Mouse (Mus musculus): ENCODE results near the gene Olfr322. TPM values are rescaled to one million over a fixed set of nuclear protein-coding genes. Genes with fewer than 3 reads are reported as not detected.

Gene Olfr322
- polyA plus RNA-seq, 1 experiment: not detected

DNA sequence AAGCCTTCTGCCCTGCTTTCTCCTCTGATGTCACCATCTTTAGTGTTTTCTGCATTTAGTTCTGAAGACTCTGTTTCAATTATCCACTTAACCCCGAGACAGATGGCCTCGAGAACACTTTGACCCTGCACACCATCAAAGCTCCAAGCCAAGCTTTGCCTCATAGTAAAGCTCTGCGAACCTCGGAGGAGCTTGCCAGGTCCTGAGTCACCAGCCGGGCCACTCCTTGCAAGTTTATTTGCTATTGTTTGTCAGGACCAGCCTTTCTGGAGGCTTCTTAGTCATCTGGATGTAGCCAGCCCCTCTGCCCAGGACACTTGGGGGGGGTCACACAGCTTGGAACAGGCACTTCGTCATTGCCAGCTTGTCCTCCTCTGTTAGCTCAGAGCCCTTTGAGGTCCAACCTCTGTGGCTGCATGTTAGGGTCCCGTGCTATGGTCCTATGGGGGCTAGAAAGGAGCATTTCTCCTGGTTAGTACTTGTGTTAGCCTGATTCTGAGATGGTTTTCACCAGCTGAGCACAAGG is 20.3 kb upstream of the Olfr322 start:
- Histone ChIP-seq H3K4me3 (replicated peaks) (peak overlapping the region; percentile 8), H3K9me3 (no peaks in the 10 kb centered on the region), H3K27me3 (replicated peaks) (no peaks in the 10 kb centered on the region), H3K4me1 (peaks cover 82% of the 10 kb centered on the region), H3K36me3 (replicated peaks; ENCODE audit: low read length) (peaks cover 6% of the 10 kb centered on the region)
- TF ChIP-seq GATA1 (IDR thresholded peaks at IDR 0.05; ENCODE audit: borderline replicate concordance, low read length) (no peak), FLI1 (IDR thresholded peaks at IDR 0.05; ENCODE audit: low read length) (no peak)

DNA sequence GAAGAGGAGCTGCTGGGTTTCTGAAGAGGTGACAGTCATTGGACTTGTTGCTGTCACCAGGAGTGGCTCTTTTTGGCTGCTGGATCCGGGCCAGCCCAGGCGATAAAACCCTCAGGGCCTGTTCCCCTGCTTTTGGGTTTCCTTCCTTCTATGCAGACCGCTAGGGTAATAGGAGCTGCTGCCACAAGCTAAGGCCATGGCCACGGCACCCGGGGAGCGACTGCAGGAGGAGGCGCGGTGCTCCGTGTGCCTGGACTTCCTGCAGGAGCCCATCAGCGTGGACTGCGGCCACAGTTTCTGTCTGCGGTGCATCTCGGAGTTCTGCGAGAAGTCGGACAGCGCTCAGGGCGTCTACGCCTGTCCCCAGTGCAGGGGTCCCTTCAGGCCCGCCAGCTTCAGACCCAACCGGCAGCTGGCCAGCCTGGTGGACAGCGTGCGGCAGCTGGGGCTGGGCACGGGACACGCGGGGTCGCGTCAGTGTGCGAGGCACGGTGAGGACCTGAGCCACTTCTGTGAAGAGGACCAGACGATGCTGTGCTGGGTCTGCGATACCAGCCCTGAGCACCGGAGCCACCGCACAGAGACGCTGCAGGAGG is 18.2 kb upstream of the Olfr322 start, which contains the start of gene Trim58:
Gene Trim58, plus strand, starts transcription at position 194 of the 596 bp plus-strand sequence.
- Histone ChIP-seq H3K27me3 (replicated peaks) (no peaks in the 10 kb centered on the region), H3K4me3 (replicated peaks) (peak within 1 kb of the TSS; percentile 96)

DNA sequence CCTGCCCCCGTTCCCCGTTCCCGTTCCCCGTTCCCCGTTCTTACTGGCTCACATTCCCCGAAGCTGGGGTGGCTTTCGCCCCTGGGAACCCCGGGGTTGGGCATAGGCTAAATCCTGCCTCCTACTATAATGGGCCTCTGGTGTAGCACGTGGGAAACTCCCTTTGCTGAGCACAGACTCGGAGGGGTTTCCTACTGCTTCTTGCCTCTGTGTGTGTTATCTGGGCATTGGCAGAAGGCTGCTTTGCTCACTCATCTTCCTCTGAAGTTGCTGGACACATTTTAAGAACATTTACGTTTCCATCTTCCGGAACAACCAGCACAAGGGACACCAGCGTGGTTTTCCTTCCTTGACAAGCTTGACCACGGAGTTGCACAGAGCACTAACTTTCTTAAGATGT is 17.5 kb upstream of the Olfr322 start:
- Histone ChIP-seq H3K4me1 (peaks cover 82% of the 10 kb centered on the region), H3K36me3 (replicated peaks; ENCODE audit: low read length) (peaks cover 34% of the 10 kb centered on the region), H3K27me3 (replicated peaks) (no peaks in the 10 kb centered on the region), H3K9me3 (no peaks in the 10 kb centered on the region), H3K4me3 (replicated peaks) (peak overlapping the region; percentile 96)
- TF ChIP-seq GATA1 (IDR thresholded peaks at IDR 0.05; ENCODE audit: borderline replicate concordance, low read length) (peak; percentile 91), FLI1 (IDR thresholded peaks at IDR 0.05; ENCODE audit: low read length) (no peak)

More for the DNA sequence above, 18.2 kb upstream of the Olfr322 start, which contains the start of gene Trim58:
- no peak for TF ChIP-seq GATA1 (IDR thresholded peaks at IDR 0.05; ENCODE audit: borderline replicate concordance, low read length)
- TF ChIP-seq FLI1 (IDR thresholded peaks at IDR 0.05; ENCODE audit: low read length): no peak
- Histone ChIP-seq H3K4me1 (peaks cover 80% of the 10 kb centered on the region), H3K9me3 (no peaks in the 10 kb centered on the region), H3K36me3 (replicated peaks; ENCODE audit: low read length) (peaks cover 28% of the 10 kb centered on the region)

DNA sequence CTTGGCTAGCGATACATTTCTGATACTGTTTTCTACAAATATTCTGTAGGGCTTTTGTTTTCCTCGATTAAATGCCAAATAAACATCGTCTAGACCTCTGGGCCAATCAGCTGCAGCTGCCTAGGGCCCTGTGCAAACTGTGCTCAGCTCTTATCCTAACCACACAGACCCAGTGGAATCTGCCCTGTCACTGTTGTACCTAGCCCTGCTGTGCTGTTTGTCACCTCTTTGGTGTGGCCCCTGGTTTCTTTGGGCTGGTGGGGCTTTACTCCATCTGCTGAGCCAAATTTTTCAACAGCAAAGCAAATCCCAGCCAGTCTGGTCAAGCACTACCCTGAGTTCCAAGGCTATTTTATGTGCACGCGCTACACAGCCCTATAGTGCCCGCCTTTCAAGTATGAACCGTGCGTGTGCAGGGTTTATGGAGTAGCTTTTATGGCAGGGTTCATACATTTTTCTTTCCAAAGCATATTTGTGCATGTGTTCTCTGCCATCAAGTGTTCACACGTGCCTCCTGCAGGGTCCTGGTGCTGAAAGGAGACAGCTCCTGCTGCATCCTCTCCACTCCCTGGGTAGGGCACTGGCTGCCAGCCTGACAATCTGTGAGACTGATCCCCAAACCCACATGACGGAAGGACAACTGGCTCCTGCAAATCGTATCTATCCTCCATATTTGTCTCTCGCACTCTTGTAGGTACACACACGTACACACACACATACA is 16.8 kb upstream of the Olfr322 start:
- Histone ChIP-seq H3K4me3 (replicated peaks) (peak overlapping the region; percentile 96), H3K9me3 (no peaks in the 10 kb centered on the region), H3K36me3 (replicated peaks; ENCODE audit: low read length) (peaks cover 42% of the 10 kb centered on the region), H3K4me1 (peaks cover 82% of the 10 kb centered on the region), H3K27me3 (replicated peaks) (no peaks in the 10 kb centered on the region)
- TF ChIP-seq FLI1 (IDR thresholded peaks at IDR 0.05; ENCODE audit: low read length) (no peak), GATA1 (IDR thresholded peaks at IDR 0.05; ENCODE audit: borderline replicate concordance, low read length) (no peak; the same call in 2 of the 3 replicates)

DNA sequence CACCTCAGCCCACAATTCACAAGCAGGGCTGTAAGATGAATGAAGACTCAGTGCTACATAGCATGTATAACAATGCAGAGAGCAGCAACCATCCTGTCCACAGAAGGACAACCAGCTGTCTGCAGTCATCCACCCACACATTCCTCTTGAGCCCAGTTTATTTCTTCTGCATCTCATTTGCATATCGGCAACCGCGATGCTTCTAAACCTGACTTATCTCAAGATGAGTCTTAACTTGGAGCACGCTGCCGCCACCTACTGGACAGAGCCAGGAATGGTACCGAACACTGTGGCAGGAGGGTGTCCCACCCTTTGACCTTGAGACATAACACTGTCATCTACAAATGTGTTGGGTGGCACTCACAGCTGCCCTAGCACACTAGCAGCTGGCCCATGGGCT is 15.2 kb upstream of the Olfr322 start:
- no peaks in the 10 kb centered on the region for H3K27me3 ChIP-seq (replicated peaks)
- peak overlapping the region; percentile 96 for H3K4me3 ChIP-seq (replicated peaks)
- H3K36me3 ChIP-seq (replicated peaks; ENCODE audit: low read length): peaks cover 57% of the 10 kb centered on the region
- TF ChIP-seq GATA1 (IDR thresholded peaks at IDR 0.05; ENCODE audit: borderline replicate concordance, low read length): no peak
- no peak for TF ChIP-seq FLI1 (IDR thresholded peaks at IDR 0.05; ENCODE audit: low read length)
- H3K4me1 ChIP-seq: peaks cover 74% of the 10 kb centered on the region
- no peaks in the 10 kb centered on the region for H3K9me3 ChIP-seq

DNA sequence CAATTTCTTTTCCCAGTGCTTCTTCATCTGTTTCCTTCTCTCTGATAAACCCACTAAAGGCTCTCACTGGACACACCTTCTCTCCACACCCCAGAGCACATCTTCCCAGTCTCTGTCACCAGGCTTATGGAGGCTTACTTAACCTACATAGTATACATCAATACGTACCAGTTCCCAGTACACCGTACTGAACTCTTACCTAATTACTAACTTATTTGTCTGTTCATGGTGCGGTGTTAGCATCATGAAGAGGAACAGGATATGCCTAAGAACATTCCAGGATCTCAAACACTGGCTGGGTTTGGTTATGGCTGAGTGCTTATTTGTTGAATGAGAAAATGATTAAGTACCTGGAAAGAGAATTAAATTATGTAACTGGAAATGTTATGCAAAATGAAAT is 3.4 kb upstream of the Olfr322 start:
- TF ChIP-seq FLI1 (IDR thresholded peaks at IDR 0.05; ENCODE audit: low read length) (no peak), GATA1 (IDR thresholded peaks at IDR 0.05; ENCODE audit: borderline replicate concordance, low read length) (no peak)
- Histone ChIP-seq H3K27me3 (replicated peaks) (peaks cover 1% of the 10 kb centered on the region), H3K36me3 (replicated peaks; ENCODE audit: low read length) (peaks cover 42% of the 10 kb centered on the region), H3K4me3 (replicated peaks) (no peak overlapping the region), H3K9me3 (no peaks in the 10 kb centered on the region), H3K4me1 (peaks cover 19% of the 10 kb centered on the region)

DNA sequence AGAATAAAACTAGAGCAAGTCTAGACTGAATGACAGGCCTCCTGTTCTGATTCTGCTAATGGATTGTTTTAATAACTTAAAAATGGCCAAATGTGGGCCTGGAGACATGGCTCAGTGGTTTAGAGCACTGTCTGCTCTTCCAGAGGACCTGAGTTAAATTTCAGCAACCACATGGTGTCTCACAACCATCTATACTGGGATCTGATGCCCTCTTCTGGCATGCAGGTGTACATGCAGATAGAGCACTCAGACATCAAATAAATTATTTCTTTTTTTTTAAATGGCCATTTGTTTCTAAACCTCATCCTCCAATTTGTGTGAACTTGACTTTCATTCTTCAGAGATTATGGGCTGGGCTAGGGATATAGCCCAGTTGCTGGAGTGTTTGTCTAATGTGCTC is 10.7 kb downstream of the Olfr322 start:
- H3K27me3 ChIP-seq (replicated peaks): peaks cover 3% of the 10 kb centered on the region
- TF ChIP-seq FLI1 (IDR thresholded peaks at IDR 0.05; ENCODE audit: low read length) (no peak), GATA1 (IDR thresholded peaks at IDR 0.05; ENCODE audit: borderline replicate concordance, low read length) (no peak)
- H3K36me3 ChIP-seq (replicated peaks; ENCODE audit: low read length): no peaks in the 10 kb centered on the region
- no peak overlapping the region for H3K4me3 ChIP-seq (replicated peaks)
- H3K4me1 ChIP-seq: 0 out of 2 replicates have a peak, but pooled peaks cover 3% of the 10 kb centered on the region
- no peaks in the 10 kb centered on the region for H3K9me3 ChIP-seq

DNA sequence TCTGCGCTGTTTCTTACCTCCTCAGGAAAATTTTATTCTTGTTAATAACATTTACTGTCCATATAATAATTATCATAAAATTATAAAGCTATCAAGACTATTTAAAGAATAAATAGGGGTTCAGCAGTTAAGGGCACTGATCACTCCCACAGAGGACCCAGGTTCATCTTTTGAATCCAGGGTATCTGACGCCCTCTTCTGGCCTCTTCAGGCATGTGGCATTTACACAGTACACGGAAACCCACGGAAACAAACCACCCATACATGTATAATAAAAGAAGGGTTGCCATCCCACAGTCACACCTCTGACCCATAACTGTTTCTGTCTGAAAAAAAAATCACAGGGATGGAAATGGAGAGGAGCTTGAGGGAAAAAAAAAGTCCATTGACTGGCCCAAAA is 13.2 kb downstream of the Olfr322 start:
- no peaks in the 10 kb centered on the region for H3K9me3 ChIP-seq
- H3K27me3 ChIP-seq (replicated peaks): no peaks in the 10 kb centered on the region
- no peak for TF ChIP-seq GATA1 (IDR thresholded peaks at IDR 0.05; ENCODE audit: borderline replicate concordance, low read length)
- TF ChIP-seq FLI1 (IDR thresholded peaks at IDR 0.05; ENCODE audit: low read length): no peak
- H3K4me3 ChIP-seq (replicated peaks): no peak overlapping the region
- H3K36me3 ChIP-seq (replicated peaks; ENCODE audit: low read length): no peaks in the 10 kb centered on the region
- 0 out of 2 replicates have a peak, but pooled peaks cover 3% of the 10 kb centered on the region for H3K4me1 ChIP-seq

DNA sequence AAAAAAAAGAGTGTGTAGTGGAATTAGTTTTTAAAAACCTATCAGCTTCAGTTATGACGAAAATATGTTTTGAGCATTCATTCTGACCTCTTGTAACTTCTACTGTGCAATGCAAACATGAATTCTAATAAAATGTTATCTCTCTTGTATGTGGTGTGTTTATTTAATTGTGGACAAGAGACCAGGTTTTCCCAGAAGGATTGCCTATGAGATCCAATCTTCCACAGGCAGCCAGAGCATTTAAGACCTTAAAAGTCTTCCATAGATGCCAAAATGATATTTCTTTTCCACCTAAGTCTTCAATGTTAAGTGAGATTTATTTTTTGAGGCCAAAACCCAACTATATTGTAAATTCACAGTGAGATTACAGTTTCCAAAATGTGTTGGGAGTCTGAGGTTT is 22.2 kb downstream of the Olfr322 start, which contains the start of gene Olfr320:
Gene Olfr320, plus strand, starts transcription at position 301 of the 400 bp plus-strand sequence.
- Histone ChIP-seq H3K4me3 (replicated peaks) (no peak within 1 kb of the TSS), H3K36me3 (replicated peaks; ENCODE audit: low read length) (no peaks in the 10 kb centered on the region), H3K4me1 (no peaks in the 10 kb centered on the region), H3K9me3 (no peaks in the 10 kb centered on the region), H3K27me3 (replicated peaks) (peaks cover 2% of the 10 kb centered on the region)
- no peak for TF ChIP-seq GATA1 (IDR thresholded peaks at IDR 0.05; ENCODE audit: borderline replicate concordance, low read length)
- TF ChIP-seq FLI1 (IDR thresholded peaks at IDR 0.05; ENCODE audit: low read length): no peak

DNA sequence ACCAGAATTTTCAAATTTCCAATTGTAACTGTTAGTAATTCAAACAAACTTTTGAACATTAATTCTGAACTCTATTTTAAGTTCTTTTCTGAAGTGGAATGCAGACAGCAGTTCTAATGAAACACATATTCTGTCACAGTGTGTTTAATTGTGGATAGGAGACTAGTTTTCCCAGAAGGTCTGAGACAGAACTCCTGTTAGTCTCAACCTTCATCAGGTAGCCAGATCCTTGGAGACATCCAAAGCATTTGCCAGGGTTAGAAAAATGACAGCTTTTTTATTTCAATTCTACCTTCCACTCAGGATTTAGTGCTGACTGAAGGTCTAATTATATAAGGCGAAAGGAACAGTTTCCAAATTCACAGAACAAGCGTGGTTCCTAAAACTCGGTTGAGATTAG is 40.3 kb downstream of the Olfr322 start, which contains the start of gene Olfr319:
Gene Olfr319, plus strand, starts transcription at position 301 of the 400 bp plus-strand sequence.
- Histone ChIP-seq H3K9me3 (peaks cover 19% of the 10 kb centered on the region), H3K4me1 (0 out of 2 replicates have a peak, but pooled peaks cover 8% of the 10 kb centered on the region), H3K36me3 (replicated peaks; ENCODE audit: low read length) (no peaks in the 10 kb centered on the region), H3K4me3 (replicated peaks) (no peak within 1 kb of the TSS), H3K27me3 (replicated peaks) (no peaks in the 10 kb centered on the region)
- TF ChIP-seq FLI1 (IDR thresholded peaks at IDR 0.05; ENCODE audit: low read length): no peak
- no peak for TF ChIP-seq GATA1 (IDR thresholded peaks at IDR 0.05; ENCODE audit: borderline replicate concordance, low read length)
